Mouse (Mus musculus) adipose tissue, adult 10 weeks (tissue): ENCODE results near the gene Hoxc4. TPM values are rescaled to one million over a fixed set of nuclear protein-coding genes. Genes with fewer than 3 reads are reported as not detected.

Experiments
- polyA plus RNA-seq: library from polyadenylated mRNA; stranded (reverse); fragments of 350-450 nt; fragmentation: Illumina TruSeq; extraction: RNeasy Lipid Tissue Mini Kit (QIAGEN cat#74804); gene quantifications from one replicate; pipeline ENCODE4 v1.2.3, GENCODE M21; 2014; ENCODE audit warnings: low read depth, low replicate concordance

Gene Hoxc4
- polyA plus RNA-seq = 11.1 TPM

DNA sequence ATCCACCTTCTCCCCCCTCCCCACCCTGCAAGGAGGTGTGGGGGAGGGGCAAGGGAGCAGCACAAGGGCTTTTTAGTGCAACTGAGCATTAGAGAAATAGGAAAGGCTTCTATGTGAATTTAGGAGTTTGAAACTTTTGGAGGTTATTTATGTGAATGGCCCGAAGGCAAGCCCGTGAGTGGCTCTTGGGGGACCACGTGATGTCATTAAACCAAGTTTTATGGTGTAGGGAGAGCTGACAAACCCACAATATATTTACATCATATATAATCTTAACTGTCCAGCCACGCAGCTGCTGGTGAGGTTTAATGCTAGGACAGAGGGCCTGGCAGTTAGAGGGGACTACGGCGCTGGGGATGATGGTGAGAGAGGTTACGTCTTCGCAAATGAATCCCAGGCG lies at the start of gene Hoxc4:
Hoxc4 (plus strand) TSS at position 299 of the 400 bp plus-strand sequence.

DNA sequence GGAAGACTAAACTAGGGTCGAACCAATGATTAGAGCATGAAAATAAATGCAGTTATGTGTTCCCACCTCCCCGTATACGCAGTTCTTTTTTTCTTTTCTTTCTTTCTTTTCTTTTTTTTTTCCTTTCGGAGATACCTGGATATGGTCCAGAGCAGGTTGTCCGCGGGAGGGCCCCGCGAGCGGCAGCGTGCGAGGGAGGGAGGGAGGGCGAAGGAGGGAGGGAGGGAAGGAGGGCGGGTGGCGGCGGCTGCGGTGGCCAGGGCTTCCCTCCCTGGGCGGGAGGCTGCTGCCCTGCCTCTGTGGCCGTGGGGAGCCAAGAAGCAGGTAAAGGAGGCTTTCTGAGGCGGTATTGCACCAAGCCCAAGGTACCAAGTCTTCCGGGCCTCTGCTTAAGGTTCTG lies 42.6 kb upstream of the Hoxc4 start, which contains the start of gene Hoxc9:
Hoxc9 (plus strand) TSS at position 269 of the 400 bp plus-strand sequence.

GRCm38 (mm10) chr15:102990461-102991397 lies 28.0 kb upstream of the Hoxc4 start, which contains the start of gene Hoxc8:
Hoxc8 (plus strand) TSS chr15:102990607.

GRCm38 (mm10) chr15:102997939-102998355 lies 20.8 kb upstream of the Hoxc4 start, which contains the start of gene Hoxc6:
Hoxc6 (plus strand) TSS chr15:102998257.

Other genes starting within 250 kb of the Hoxc4 start
- gene Hoxc13, start 97.8 kb upstream of the Hoxc4 start, polyA plus RNA-seq = not detected
- gene Hoxc12, start 82.2 kb upstream of the Hoxc4 start, polyA plus RNA-seq = not detected
- gene Hoxc11, start 64.5 kb upstream of the Hoxc4 start, polyA plus RNA-seq = not detected
- gene Hoxc10, start 52.1 kb upstream of the Hoxc4 start, polyA plus RNA-seq = 0.57 TPM
- 5.4 TPM for gene Hoxc5, start 51.5 kb upstream of the Hoxc4 start, polyA plus RNA-seq
- 2.5 TPM for gene Hoxc9, start 42.5 kb upstream of the Hoxc4 start, polyA plus RNA-seq
- gene Hoxc8, start 28.3 kb upstream of the Hoxc4 start, polyA plus RNA-seq = 50.3 TPM
- gene Hoxc6, start 20.7 kb upstream of the Hoxc4 start, polyA plus RNA-seq = 24.0 TPM
- gene Smug1, start 148.2 kb downstream of the Hoxc4 start, polyA plus RNA-seq = 13.3 TPM
- 53.6 TPM for gene Cbx5, start 220.9 kb downstream of the Hoxc4 start, polyA plus RNA-seq
- 282 TPM for gene Hnrnpa1, start 221.5 kb downstream of the Hoxc4 start, polyA plus RNA-seq
- gene Nfe2, start 239.5 kb downstream of the Hoxc4 start, polyA plus RNA-seq = 0.68 TPM